Mouse (Mus musculus) spleen, adult 2 months (tissue): Measurements from ENCODE around the gene 1700016D06Rik. TPM values are rescaled to one million over a fixed set of nuclear protein-coding genes. Genes with fewer than 3 reads are reported as not detected.

Source experiments
- DNase-seq, 2 experiments: peaks; one replicate each; pipeline versions ENCODE4 v3.0.0 to v3.0.0-alpha.2; 2012 to 2021; ENCODE audit warnings: low spot score in 2 of 2, low read depth in 1 of 2
- H3K27ac ChIP-seq: fragments of 200-500 bp; 2 replicates; pipeline ENCODE4 v1.5.1; 2012; ENCODE audit warnings: low read length, inconsistent platforms; ENCODE audit not compliant: insufficient read depth
- H3K27me3 ChIP-seq: fragments of 200-500 bp; 2 replicates; pipeline ENCODE4 v1.6.1; 2012; ENCODE audit warnings: mild to moderate bottlenecking, moderate library complexity, low read length, inconsistent platforms; ENCODE audit not compliant: control insufficient read depth, insufficient read depth
- H3K36me3 ChIP-seq: fragments of 200-500 bp; 2 replicates; pipeline ENCODE4 v1.6.1; 2012; ENCODE audit warnings: mild to moderate bottlenecking, low read length, inconsistent platforms; ENCODE audit not compliant: control insufficient read depth, insufficient read depth
- H3K4me1 ChIP-seq: fragments of 200-500 bp; 2 replicates; pipeline ENCODE4 v1.6.1; 2011; ENCODE audit warnings: inconsistent platforms; ENCODE audit not compliant: control insufficient read depth, insufficient read depth, insufficient read length
- H3K4me3 ChIP-seq: fragments of 200-500 bp; 2 replicates; pipeline ENCODE4 v1.5.1; 2011; ENCODE audit warnings: mild to moderate bottlenecking, inconsistent platforms; ENCODE audit not compliant: insufficient read depth, insufficient read length; ENCODE audit errors: extremely low read depth
- CTCF ChIP-seq: fragments of 200-500 bp; IDR thresholded peaks from 2 replicates; pipeline ENCODE4 v1.5.1; 2011; ENCODE audit warnings: mild to moderate bottlenecking, inconsistent platforms; ENCODE audit not compliant: insufficient read depth, insufficient read length, insufficient replicate concordance; ENCODE audit errors: extremely low read depth
- POLR2A ChIP-seq: fragments of 200-500 bp; IDR thresholded peaks from 2 replicates; pipeline ENCODE4 v1.6.1; 2011; ENCODE audit warnings: low read depth, low read length, inconsistent platforms
- WGBS: fragments of 180-500 bp; shearing (Covaris S2); methylation state at CpG from one replicate; pipeline ENCODE4 v1.1.7; 2018; 5-methylcytosine and 5-hydroxymethylcytosine counted together
- polyA plus RNA-seq: library from polyadenylated mRNA; depleted of rRNA; stranded (reverse); fragments of >200 nt; gene quantifications from 2 replicates; pipeline ENCODE4 v1.2.3, GENCODE M21; 2012

Gene 1700016D06Rik
- polyA plus RNA-seq, 1 experiment: not detected

GRCm38 (mm10) chr8:11703789-11704188, 2.9 kb upstream of the 1700016D06Rik start:
- WGBS: 81% methylated on average over 5 of the region's 5 CpGs
- Histone ChIP-seq H3K4me3 (no peak overlapping the region), H3K4me1 (no peaks in the 10 kb centered on the region), H3K27me3 (no peaks in the 10 kb centered on the region), H3K36me3 (no peaks in the 10 kb centered on the region), H3K27ac (no peak overlapping the region)
- DNase-seq: no peak
- no peak for TF ChIP-seq POLR2A
- TF ChIP-seq CTCF: no peak

GRCm38 (mm10) chr8:11701428-11701827, 565 bp upstream of the 1700016D06Rik start:
- WGBS: 54% methylated on average over 6 of the region's 6 CpGs
- TF ChIP-seq CTCF (no peak), POLR2A (no peak)
- Histone ChIP-seq H3K4me3 (no peak overlapping the region), H3K4me1 (no peaks in the 10 kb centered on the region), H3K36me3 (no peaks in the 10 kb centered on the region), H3K27me3 (no peaks in the 10 kb centered on the region), H3K27ac (no peak overlapping the region)
- no peak for DNase-seq

- 39% methylated on average over 26 of the region's 26 CpGs for WGBS
- Histone ChIP-seq H3K4me1 (no peaks in the 10 kb centered on the region), H3K36me3 (no peaks in the 10 kb centered on the region), H3K4me3 (no peak overlapping the region), H3K27me3 (no peaks in the 10 kb centered on the region), H3K27ac (no peak overlapping the region)
- peak in 1 of 2 experiments; percentile 52 for DNase-seq
- TF ChIP-seq CTCF: peak; percentile 72; the same call in 1 of the 2 replicates
- TF ChIP-seq POLR2A: no peak
Observed at GRCm38 (mm10) chr8:11700060-11701032, 517 bp downstream of the 1700016D06Rik start.

GRCm38 (mm10) chr8:11699442-11700001, 1.3 kb downstream of the 1700016D06Rik start:
- no peak for DNase-seq
- Histone ChIP-seq H3K27ac (no peak overlapping the region), H3K27me3 (no peaks in the 10 kb centered on the region), H3K36me3 (no peaks in the 10 kb centered on the region), H3K4me3 (no peak overlapping the region), H3K4me1 (no peaks in the 10 kb centered on the region)
- TF ChIP-seq CTCF: no peak
- TF ChIP-seq POLR2A: no peak
- WGBS: 80% methylated on average over 5 of the region's 5 CpGs

GRCm38 (mm10) chr8:11697467-11697866, 3.4 kb downstream of the 1700016D06Rik start:
- no peak overlapping the region for H3K27ac ChIP-seq
- no peak for DNase-seq
- no peaks in the 10 kb centered on the region for H3K4me1 ChIP-seq
- no peak overlapping the region for H3K4me3 ChIP-seq
- no peaks in the 10 kb centered on the region for H3K36me3 ChIP-seq
- 89% methylated on average over 7 of the region's 7 CpGs for WGBS
- no peaks in the 10 kb centered on the region for H3K27me3 ChIP-seq
- TF ChIP-seq CTCF (no peak), POLR2A (no peak)

GRCm38 (mm10) chr8:11696176-11696575, 4.7 kb downstream of the 1700016D06Rik start:
- H3K4me3 ChIP-seq: no peak overlapping the region
- no peak overlapping the region for H3K27ac ChIP-seq
- no peaks in the 10 kb centered on the region for H3K27me3 ChIP-seq
- 74% methylated on average over 3 of the region's 3 CpGs for WGBS
- no peak for DNase-seq
- no peaks in the 10 kb centered on the region for H3K36me3 ChIP-seq
- TF ChIP-seq POLR2A (no peak), CTCF (no peak)
- no peaks in the 10 kb centered on the region for H3K4me1 ChIP-seq

GRCm38 (mm10) chr8:11693972-11694371, 6.9 kb downstream of the 1700016D06Rik start:
- H3K27ac ChIP-seq: no peak overlapping the region
- WGBS: 72% methylated on average over 5 of the region's 5 CpGs
- no peak for TF ChIP-seq POLR2A
- TF ChIP-seq CTCF: no peak

More at GRCm38 (mm10) chr8:11693972-11694371, 6.9 kb downstream of the 1700016D06Rik start:
- Histone ChIP-seq H3K4me1 (no peaks in the 10 kb centered on the region), H3K4me3 (no peak overlapping the region), H3K36me3 (no peaks in the 10 kb centered on the region), H3K27me3 (peaks cover 1% of the 10 kb centered on the region; the same call in 1 of the 2 replicates)
- DNase-seq: no peak
